Mouse (Mus musculus) CH12.LX (cell line): Measurements from ENCODE around the gene Cntrl.

ENCODE experiments used
- CTCF ChIP-seq, 2 experiments: IDR thresholded peaks in 1 of 2; conservative IDR thresholded peaks in 1 of 2; 2 replicates each; pipeline ENCODE4 v1.5.1; 2011 to 2012; ENCODE audit warnings: low read depth in 2 of 2, low read length in 2 of 2, improper control_type of control experiment in 1 of 2, inconsistent platforms in 1 of 2, mild to moderate bottlenecking in 1 of 2, moderate library complexity in 1 of 2
- E2F4 ChIP-seq: IDR thresholded peaks from 2 replicates; pipeline ENCODE4 v1.6.1; 2011; ENCODE audit warnings: low read depth, low read length, improper control_type of control experiment; ENCODE audit not compliant: insufficient replicate concordance
- EP300 ChIP-seq: IDR thresholded peaks from 2 replicates; pipeline ENCODE4 v1.6.1; 2011; ENCODE audit warnings: low read length, improper control_type of control experiment
- GABPA ChIP-seq: IDR thresholded peaks from 2 replicates; pipeline ENCODE4 v1.6.1; 2012; ENCODE audit warnings: low read depth, low read length, improper control_type of control experiment, inconsistent platforms; ENCODE audit not compliant: insufficient replicate concordance
- JUND ChIP-seq: conservative IDR thresholded peaks from 2 replicates; pipeline ENCODE4 v1.6.1; 2011; ENCODE audit warnings: low read depth, low read length, improper control_type of control experiment
- POLR2A ChIP-seq: IDR thresholded peaks from 2 replicates; pipeline ENCODE4 v1.6.1; 2011; ENCODE audit warnings: low read depth, mild to moderate bottlenecking, improper control_type of control experiment, low read length
- RCOR1 ChIP-seq: conservative IDR thresholded peaks from 2 replicates; pipeline ENCODE4 v1.6.1; 2012; ENCODE audit warnings: low read depth, mild to moderate bottlenecking, inconsistent platforms, low read length, improper control_type of control experiment
- TCF12 ChIP-seq: IDR thresholded peaks from 2 replicates; pipeline ENCODE4 v1.6.1; 2014; ENCODE audit warnings: low read depth, mild to moderate bottlenecking, inconsistent platforms, low read length, improper control_type of control experiment
- ZC3H11A ChIP-seq: IDR thresholded peaks from 2 replicates; pipeline ENCODE4 v1.6.1; 2012; ENCODE audit warnings: low read depth, mild to moderate bottlenecking, inconsistent platforms, low read length, improper control_type of control experiment
- ZKSCAN1 ChIP-seq: IDR thresholded peaks from 2 replicates; pipeline ENCODE4 v1.6.1; 2012; ENCODE audit warnings: low read depth, inconsistent platforms, low read length, improper control_type of control experiment, borderline replicate concordance
- ZNF384 ChIP-seq: IDR thresholded peaks from 2 replicates; pipeline ENCODE4 v1.6.1; 2012; ENCODE audit warnings: low read depth, low read length, improper control_type of control experiment, inconsistent platforms

DNA sequence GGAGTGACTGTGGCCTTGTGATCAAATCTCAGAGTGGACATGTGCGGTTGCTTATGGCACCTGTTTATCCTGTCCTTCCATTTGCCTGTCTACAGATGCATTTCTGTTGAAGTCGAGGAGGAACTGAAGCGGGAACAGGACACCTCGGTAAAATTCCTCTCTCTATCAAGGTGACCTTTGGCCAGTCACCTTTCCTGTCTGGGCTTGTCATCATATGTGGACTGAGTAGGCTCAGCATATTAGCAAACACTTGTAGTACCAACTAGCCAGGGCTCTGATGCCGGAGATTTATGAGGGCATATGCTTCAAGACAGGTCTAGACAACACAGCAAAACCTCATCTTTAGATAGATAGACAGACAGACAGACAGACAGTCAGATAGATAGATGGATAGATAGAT is 49.0 kb upstream of the Cntrl start:
- TF ChIP-seq CTCF (conservative IDR thresholded peaks at IDR 0.05 in 1 of 2, IDR thresholded peaks at IDR 0.05 in 1 of 2; ENCODE audit: low read depth in 2 of 2, low read length in 2 of 2) (no peak), POLR2A (no peak), RCOR1 (no peak), GABPA (no peak), EP300 (no peak), TCF12 (no peak), E2F4 (no peak), JUND (no peak), ZNF384 (no peak), ZC3H11A (no peak), ZKSCAN1 (no peak)
